Mouse (Mus musculus) forebrain, postnatal 0 days (tissue): ENCODE data around the gene Magi3. TPM values are rescaled to one million over a fixed set of nuclear protein-coding genes. Genes with fewer than 3 reads are reported as not detected.

Experiments
- ATAC-seq: fragments of 200-750 bp; cut with Nextera tagmentation; 2 replicates; pipeline ENCODE4 v1.8.0; 2017; ENCODE audit warnings: mild to moderate bottlenecking, moderate library complexity
- DNase-seq: peaks from one replicate; pipeline ENCODE4 v3.0.0-alpha.2; 2015
- H3K27ac ChIP-seq: fragments of 300-500 bp; sonication (generic); 2 replicates; pipeline ENCODE4 v1.5.1; 2014; ENCODE audit warnings: low read depth, mild to moderate bottlenecking, antibody characterized with exemption, low read length, moderate library complexity, mixed read lengths
- H3K27me3 ChIP-seq: fragments of 300-500 bp; sonication (generic); 2 replicates; pipeline ENCODE4 v1.6.1; 2014; ENCODE audit warnings: mild to moderate bottlenecking, low read length, mixed read lengths; ENCODE audit not compliant: insufficient read depth
- H3K36me3 ChIP-seq: fragments of 300-500 bp; sonication (generic); 2 replicates; pipeline ENCODE4 v1.6.1; 2014; ENCODE audit warnings: mild to moderate bottlenecking, moderate library complexity; ENCODE audit not compliant: insufficient read depth
- H3K4me1 ChIP-seq: fragments of 300-500 bp; sonication (generic); 2 replicates; pipeline ENCODE4 v1.6.1; 2014; ENCODE audit warnings: antibody characterized with exemption; ENCODE audit not compliant: insufficient read depth
- H3K4me2 ChIP-seq: fragments of 300-500 bp; sonication (generic); 2 replicates; pipeline ENCODE4 v1.6.1; 2014; ENCODE audit warnings: low read depth, mild to moderate bottlenecking, moderate library complexity
- H3K4me3 ChIP-seq: fragments of 300-500 bp; sonication (generic); 2 replicates; pipeline ENCODE4 v1.5.1; 2014; ENCODE audit warnings: low read depth, low read length, mixed read lengths
- H3K9ac ChIP-seq: fragments of 300-500 bp; sonication (generic); 2 replicates; pipeline ENCODE4 v1.6.1; 2014; ENCODE audit warnings: mild to moderate bottlenecking
- H3K9me3 ChIP-seq: fragments of 300-500 bp; sonication (generic); 2 replicates; pipeline ENCODE4 v1.6.1; 2016; ENCODE audit warnings: low read length
- CTCF ChIP-seq: sonication (generic); IDR thresholded peaks from 2 replicates; pipeline ENCODE4 v1.5.1; 2016; ENCODE audit warnings: antibody characterized with exemption, control low read depth, low read depth
- WGBS: fragments of 180-500 bp; shearing (Covaris S2); extraction: QIAGEN DNeasy Blood & Tissue Kit; methylation state at CpG from one replicate; pipeline ENCODE4 v1.1.7; 2014; 5-methylcytosine and 5-hydroxymethylcytosine counted together
- polyA plus RNA-seq: library from polyadenylated mRNA; unstranded; fragments of >200 nt; fragmentation: Nextera tagmentation; extraction: Ambion mirVana; gene quantifications from 2 replicates; pipeline ENCODE4 v1.2.1, GENCODE M21; 2015
- total RNA-seq: library from RNA; depleted of rRNA; stranded (reverse); fragments of >200 nt; gene quantifications from 2 replicates; pipeline ENCODE4 v1.2.3, GENCODE M21; 2014

Gene Magi3
- total and polyA plus RNA-seq, 2 experiments from 2014 or later, result 3.1 to 24.5 TPM

GRCm38 (mm10) chr3:104247057-104247456 is 26.9 kb upstream of the Magi3 start:
- no peak overlapping the region for H3K9ac ChIP-seq
- H3K36me3 ChIP-seq, result no peaks in the 10 kb centered on the region
- TF ChIP-seq CTCF, result no peak
- no peak overlapping the region for H3K4me3 ChIP-seq
- H3K27ac ChIP-seq, result no peak overlapping the region
- no peak overlapping the region for H3K4me2 ChIP-seq
- no peaks in the 10 kb centered on the region for H3K9me3 ChIP-seq
- no peaks in the 10 kb centered on the region for H3K27me3 ChIP-seq
- ATAC-seq (no peak), DNase-seq (no peak)
- no peaks in the 10 kb centered on the region for H3K4me1 ChIP-seq
- WGBS, result 85% methylated on average over 1 of the region's 1 CpGs

GRCm38 (mm10) chr3:104244373-104244772 is 24.2 kb upstream of the Magi3 start:
- H3K27me3 ChIP-seq, result no peaks in the 10 kb centered on the region
- no peak for DNase-seq
- H3K9ac ChIP-seq, result no peak overlapping the region
- ATAC-seq, result no peak
- H3K27ac ChIP-seq, result no peak overlapping the region
- TF ChIP-seq CTCF, result no peak
- H3K4me2 ChIP-seq, result no peak overlapping the region
- no peaks in the 10 kb centered on the region for H3K4me1 ChIP-seq
- no peaks in the 10 kb centered on the region for H3K36me3 ChIP-seq
- no peaks in the 10 kb centered on the region for H3K9me3 ChIP-seq
- H3K4me3 ChIP-seq, result no peak overlapping the region
- 90% methylated on average over 8 of the region's 8 CpGs for WGBS

- Histone ChIP-seq H3K36me3 (no peaks in the 10 kb centered on the region), H3K27me3 (no peaks in the 10 kb centered on the region), H3K9ac (no peak overlapping the region), H3K4me1 (no peaks in the 10 kb centered on the region), H3K4me2 (no peak overlapping the region), H3K9me3 (no peaks in the 10 kb centered on the region), H3K27ac (no peak overlapping the region), H3K4me3 (no peak overlapping the region)
- DNase-seq, result no peak
- WGBS, result 95% methylated on average over 6 of the region's 6 CpGs
- no peak for TF ChIP-seq CTCF
- no peak for ATAC-seq
Observed at GRCm38 (mm10) chr3:104243972-104244371, 23.8 kb upstream of the Magi3 start.

GRCm38 (mm10) chr3:104239785-104240184 is 19.6 kb upstream of the Magi3 start:
- no peaks in the 10 kb centered on the region for H3K36me3 ChIP-seq
- no peak overlapping the region for H3K4me3 ChIP-seq
- ATAC-seq (no peak), DNase-seq (no peak)
- H3K4me2 ChIP-seq, result no peak overlapping the region
- no peak for TF ChIP-seq CTCF
- 83% methylated on average over 2 of the region's 2 CpGs for WGBS
- H3K9ac ChIP-seq, result no peak overlapping the region
- no peaks in the 10 kb centered on the region for H3K27me3 ChIP-seq
- H3K9me3 ChIP-seq, result no peaks in the 10 kb centered on the region
- H3K27ac ChIP-seq, result no peak overlapping the region
- H3K4me1 ChIP-seq, result no peaks in the 10 kb centered on the region

GRCm38 (mm10) chr3:104239376-104239775 is 19.2 kb upstream of the Magi3 start:
- Histone ChIP-seq H3K4me3 (no peak overlapping the region), H3K9me3 (no peaks in the 10 kb centered on the region), H3K9ac (no peak overlapping the region), H3K27ac (no peak overlapping the region), H3K27me3 (no peaks in the 10 kb centered on the region), H3K36me3 (no peaks in the 10 kb centered on the region), H3K4me1 (no peaks in the 10 kb centered on the region), H3K4me2 (no peak overlapping the region)
- 51% methylated on average over 2 of the region's 2 CpGs for WGBS
- DNase-seq (no peak), ATAC-seq (no peak)
- no peak for TF ChIP-seq CTCF

- WGBS, result 41% methylated on average over 10 of the region's 10 CpGs
- Histone ChIP-seq H3K9ac (no peak overlapping the region), H3K4me1 (no peaks in the 10 kb centered on the region), H3K9me3 (no peaks in the 10 kb centered on the region), H3K27me3 (no peaks in the 10 kb centered on the region), H3K4me2 (no peak overlapping the region), H3K4me3 (no peak overlapping the region), H3K36me3 (no peaks in the 10 kb centered on the region), H3K27ac (no peak overlapping the region)
- peak; percentile 59 for ATAC-seq
- TF ChIP-seq CTCF, result no peak
- DNase-seq, result peak; percentile 20
Observed at GRCm38 (mm10) chr3:104237846-104238440, 17.8 kb upstream of the Magi3 start.

- DNase-seq, result no peak
- no peaks in the 10 kb centered on the region for H3K9me3 ChIP-seq
- ATAC-seq, result no peak
- WGBS, result 98% methylated on average over 2 of the region's 2 CpGs
- no peaks in the 10 kb centered on the region for H3K36me3 ChIP-seq
- H3K4me1 ChIP-seq, result no peaks in the 10 kb centered on the region
- TF ChIP-seq CTCF, result no peak
- no peak overlapping the region for H3K27ac ChIP-seq
- H3K27me3 ChIP-seq, result no peaks in the 10 kb centered on the region
- no peak overlapping the region for H3K4me2 ChIP-seq
- H3K9ac ChIP-seq, result no peak overlapping the region
- no peak overlapping the region for H3K4me3 ChIP-seq
Observed at GRCm38 (mm10) chr3:104236029-104236428, 15.9 kb upstream of the Magi3 start.
